Mouse (Mus musculus): ENCODE results near the gene Hivep1.

Gene Hivep1

DNA sequence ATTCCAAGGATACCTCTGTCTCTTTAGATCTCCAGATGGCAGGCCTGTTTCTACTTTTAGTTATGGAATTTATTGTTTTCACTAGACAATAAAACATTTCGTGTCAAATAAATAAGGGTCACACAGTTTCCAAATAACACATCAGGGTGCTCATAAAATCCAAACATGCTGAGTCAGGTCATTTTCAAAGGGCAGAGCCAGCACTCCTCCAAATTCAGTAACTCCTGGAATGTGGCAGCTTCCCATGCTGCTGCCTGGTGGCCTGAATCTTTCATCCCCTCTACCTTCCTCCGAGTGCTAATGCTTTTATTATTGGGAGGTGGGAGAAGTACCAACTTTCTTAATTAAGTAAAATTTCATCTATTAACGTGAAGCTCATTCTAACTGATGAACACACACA lies 190.3 kb downstream of the Hivep1 start:
- no peak for DNase-seq

Data from liver (tissue).